In the genomic region with DNA sequence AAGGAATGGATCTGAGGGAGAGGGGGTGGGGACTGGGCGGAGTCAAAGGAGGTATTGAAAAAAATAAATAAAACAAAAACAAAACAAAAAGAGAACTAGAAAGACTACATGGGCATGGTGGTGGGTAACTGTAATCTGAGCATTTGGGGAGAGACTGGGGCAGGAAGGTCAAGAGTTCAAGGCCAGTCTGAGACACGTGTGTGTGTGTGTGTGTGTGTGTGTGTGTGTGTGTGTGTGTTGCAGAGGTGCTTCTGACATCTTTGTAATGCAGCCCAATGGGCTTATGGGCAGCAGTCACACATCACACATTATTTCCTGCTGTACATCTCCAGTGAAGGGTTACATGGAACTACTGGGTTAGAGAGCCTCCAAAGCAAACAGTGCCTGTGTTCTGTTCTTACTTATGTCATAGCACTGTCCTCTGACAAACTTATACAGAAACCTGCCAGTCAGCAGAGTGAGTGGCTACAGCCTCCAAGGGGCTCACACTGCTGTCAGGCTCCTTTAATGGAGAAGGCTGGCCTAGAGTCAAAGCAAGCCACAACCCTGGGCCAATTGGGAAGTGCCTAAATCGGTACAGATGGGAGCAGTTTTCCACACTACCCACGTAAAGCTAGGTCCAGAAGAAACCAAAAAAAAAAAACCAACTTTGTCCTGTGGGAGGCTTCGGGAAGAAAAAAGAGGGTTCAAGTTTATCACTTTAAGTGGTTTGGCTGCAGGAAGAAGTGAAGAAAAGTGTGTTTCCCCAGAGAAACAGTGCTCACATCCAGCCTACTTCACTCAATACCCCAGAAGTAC, we compare ENCODE assay signal across 11 mouse cellular contexts. TPM values are rescaled to one million over a fixed set of nuclear protein-coding genes. Genes with fewer than 3 reads are reported as not detected.
A peak's percentile ranks its signal among the peaks of the same experiment; 100 is the strongest.
DNase-seq lines count a peak whose midpoint lies in the region; ATAC-seq and TF ChIP-seq lines count a peak whose summit lies in the region.
"Had no signal": no experiment of that assay in that cellular context is flagged by ENCODE, and none has a peak within 500 bp of the region (broad histone marks: within the 10 kb centered on the region; RNA-seq: fewer than 3 reads in every experiment).

No protein-coding gene starts in this region.

- H3K9me3 ChIP-seq in limb, embryonic 15.5 days, result no peaks in the 10 kb centered on the region
- H3K9me3 ChIP-seq: liver, embryonic 13.5 days had no signal

- ATAC-seq in limb, embryonic 15.5 days (ENCODE audit: insufficient number of reproducible peaks, low FRiP score, low TSS enrichment, low read depth), result no peak
- ATAC-seq in megakaryocyte-erythroid progenitor cell, adult 5-6 weeks (replicated peaks; ENCODE audit: low FRiP score, low TSS enrichment, poor library complexity, severe bottlenecking), result no peak

- no peak overlapping the region for H3K4me3 ChIP-seq in lung, adult 2 months (replicated peaks; ENCODE audit: extremely low read depth, low read depth, low read length)
- no peak overlapping the region for H3K4me3 ChIP-seq in limb, embryonic 15.5 days
- H3K4me3 ChIP-seq: heart, embryonic 12.5 days; liver, embryonic 13.5 days had no signal

- no peaks in the 10 kb centered on the region for H3K27me3 ChIP-seq in limb, embryonic 15.5 days
- H3K27me3 ChIP-seq: heart, embryonic 12.5 days; liver, embryonic 13.5 days had no signal

- peak; percentile 55 for DNase-seq in lung, postnatal 10 days
- no peak for DNase-seq in lung, adult 2 months
- peak; percentile 67 to 77 for DNase-seq in cerebellum, adult 18-20 months
- DNase-seq in cerebellum, postnatal 25 days, result peak; percentile 63 to 76
- DNase-seq in spleen, adult 18-20 months, result no peak
- DNase-seq: kidney, postnatal 4 days; liver, embryonic 13.5 days; right cerebral cortex, postnatal 14 days had no signal

- H3K27ac ChIP-seq in limb, embryonic 15.5 days, result 0 out of 2 replicates have a peak overlapping the region, but pooled peaks have one; percentile 39
- H3K27ac ChIP-seq: liver, embryonic 13.5 days had no signal

- peaks cover 27% of the 10 kb centered on the region for H3K36me3 ChIP-seq in limb, embryonic 15.5 days

- no peak for TF ChIP-seq POLR2A in lung, adult 2 months (IDR thresholded peaks at IDR 0.05; ENCODE audit: borderline replicate concordance, extremely low read depth, low read depth, low read length)

- no peak for TF ChIP-seq CTCF in lung, adult 2 months (IDR thresholded peaks at IDR 0.05; ENCODE audit: insufficient read depth, low read length)

- no peak overlapping the region for H3K9ac ChIP-seq in limb, embryonic 15.5 days
- H3K9ac ChIP-seq: heart, embryonic 12.5 days; liver, embryonic 13.5 days had no signal

- H3K4me2 ChIP-seq in limb, embryonic 15.5 days, result no peak overlapping the region
- H3K4me2 ChIP-seq: heart, embryonic 12.5 days; liver, embryonic 13.5 days had no signal

- no peaks in the 10 kb centered on the region for H3K4me1 ChIP-seq in lung, adult 2 months (ENCODE audit: control insufficient read depth, insufficient read depth, low read length)
- peaks cover 30% of the 10 kb centered on the region for H3K4me1 ChIP-seq in limb, embryonic 15.5 days

- WGBS in lung, adult 2 months, result 47% methylated on average over 5 of the region's 5 CpGs
- 36% methylated on average over 5 of the region's 5 CpGs for WGBS in limb, embryonic 15.5 days

RNA-seq across cellular contexts. Expression of gene Srebf1, which starts 25.6 kb away (rescaled TPM):
- polyA plus RNA-seq in lung, adult 2 months (2012; rRNA removed), result 206 and 236 TPM in 2 replicates
- 66.5 and 70.3 TPM in 2 replicates for polyA plus RNA-seq in limb, embryonic 15.5 days (2015; fragmentation: Nextera tagmentation; extraction: Ambion mirVana)
- 73.1 and 92.3 TPM in 2 replicates for total RNA-seq in megakaryocyte-erythroid progenitor cell, adult 5-6 weeks (2014; fragmentation: Nextera tagmentation)
- total RNA-seq in megakaryocyte-erythroid progenitor cell, adult 5-6 weeks (2017), result 32.3 and 80.9 TPM in 2 replicates

Comparison
In these comparisons a context has a peak if more than half of its experiments do, and no peak if none do; other contexts are left out.
1. DNase-seq: peak in lung, postnatal 10 days (single experiment), cerebellum, adult 18-20 months (2 of 2) and cerebellum, postnatal 25 days (2 of 2); none in lung, adult 2 months (single experiment) and spleen, adult 18-20 months (0 of 2).